Mouse (Mus musculus) liver, adult 2 months (tissue): ENCODE data around the gene P2rx6. TPM values are rescaled to one million over a fixed set of nuclear protein-coding genes. Genes with fewer than 3 reads are reported as not detected.

Experiments
- DNase-seq: peaks from one replicate; pipeline ENCODE4 v3.0.0-alpha.2; 2011; ENCODE audit warnings: low read depth, low spot score; ENCODE audit errors: extremely low read depth
- H3K27ac ChIP-seq: fragments of 200-500 bp; replicated peaks from 2 replicates; pipeline ENCODE4 v1.5.1; 2012; ENCODE audit warnings: low read depth, mild to moderate bottlenecking, control low read depth, inconsistent platforms, low read length; ENCODE audit not compliant: insufficient read depth
- H3K27me3 ChIP-seq: fragments of 200-500 bp; 2 replicates; pipeline ENCODE4 v1.6.1; 2012; ENCODE audit warnings: mild to moderate bottlenecking, moderate library complexity, low read length, inconsistent platforms; ENCODE audit not compliant: control insufficient read depth, insufficient read depth
- H3K36me3 ChIP-seq: fragments of 200-500 bp; 2 replicates; pipeline ENCODE4 v1.6.1; 2012; ENCODE audit warnings: low read length, inconsistent platforms; ENCODE audit not compliant: control insufficient read depth, insufficient read depth
- H3K4me1 ChIP-seq: fragments of 200-500 bp; 2 replicates; pipeline ENCODE4 v1.6.1; 2011; ENCODE audit warnings: low read length; ENCODE audit not compliant: control insufficient read depth, insufficient read depth
- H3K4me3 ChIP-seq: fragments of 200-500 bp; 2 replicates; pipeline ENCODE4 v1.5.1; 2011; ENCODE audit warnings: low read depth, mild to moderate bottlenecking, control low read depth, low read length, moderate library complexity; ENCODE audit not compliant: insufficient read depth
- H3K79me2 ChIP-seq: fragments of 200-500 bp; 2 replicates; pipeline ENCODE4 v1.6.1; 2012; ENCODE audit warnings: inconsistent platforms, mild to moderate bottlenecking, low read length, moderate library complexity; ENCODE audit not compliant: control insufficient read depth, insufficient read depth
- H3K9ac ChIP-seq: fragments of 200-500 bp; 2 replicates; pipeline ENCODE4 v1.6.1; 2012; ENCODE audit warnings: low read depth, mild to moderate bottlenecking, control low read depth, inconsistent platforms, low read length
- CTCF ChIP-seq: fragments of 200-500 bp; IDR thresholded peaks from 2 replicates; pipeline ENCODE4 v1.5.1; 2011; ENCODE audit warnings: low read depth, low read length, control low read depth
- POLR2A ChIP-seq: fragments of 200-500 bp; IDR thresholded peaks from 2 replicates; pipeline ENCODE4 v1.6.1; 2011; ENCODE audit warnings: low read length, control low read depth; ENCODE audit not compliant: insufficient read depth; ENCODE audit errors: extremely low read depth
- WGBS: fragments of 180-500 bp; shearing (Covaris S2); methylation state at CpG from one replicate; pipeline ENCODE4 v1.1.7; 2018; 5-methylcytosine and 5-hydroxymethylcytosine counted together
- polyA plus RNA-seq: library from polyadenylated mRNA; depleted of rRNA; stranded (reverse); fragments of >200 nt; gene quantifications from 2 replicates; pipeline ENCODE4 v1.2.3, GENCODE M21; 2012
- total RNA-seq: library from RNA; depleted of rRNA; stranded (reverse); fragments of >200 nt; gene quantifications from 2 replicates; pipeline ENCODE4 v1.2.3, GENCODE M21; 2014

The P2rx6 gene
- total and polyA plus RNA-seq, 2 experiments = under 0.01 TPM; not detected in 1

DNA sequence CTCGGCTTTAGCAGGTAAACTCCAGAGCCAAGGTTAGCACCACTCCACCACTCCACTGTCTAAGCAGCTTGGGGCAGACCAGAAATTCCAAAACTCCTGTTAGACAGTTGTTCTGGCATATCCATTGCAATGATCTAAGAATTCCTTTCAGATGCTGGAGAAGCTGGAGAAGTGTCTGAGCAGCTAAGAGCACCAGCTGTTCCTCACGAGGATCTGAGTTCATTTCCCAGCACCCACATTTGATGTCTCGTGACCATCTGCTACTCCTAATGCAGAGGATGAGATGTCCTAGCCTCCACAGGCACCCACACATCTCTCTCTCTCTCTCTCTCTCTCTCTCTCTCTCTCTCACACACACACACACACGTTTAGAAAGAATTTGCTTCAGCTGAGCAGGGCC lies 4.8 kb upstream of the P2rx6 start:
- DNase-seq = no peak
- 60% methylated on average over 4 of the region's 4 CpGs for WGBS
- TF ChIP-seq CTCF (no peak), POLR2A (no peak)
- Histone ChIP-seq H3K9ac (no peak overlapping the region), H3K4me3 (no peak overlapping the region), H3K27me3 (0 out of 2 replicates have a peak, but pooled peaks cover 2% of the 10 kb centered on the region), H3K4me1 (peaks cover 13% of the 10 kb centered on the region), H3K79me2 (no peaks in the 10 kb centered on the region), H3K27ac (no peak overlapping the region), H3K36me3 (no peaks in the 10 kb centered on the region)

DNA sequence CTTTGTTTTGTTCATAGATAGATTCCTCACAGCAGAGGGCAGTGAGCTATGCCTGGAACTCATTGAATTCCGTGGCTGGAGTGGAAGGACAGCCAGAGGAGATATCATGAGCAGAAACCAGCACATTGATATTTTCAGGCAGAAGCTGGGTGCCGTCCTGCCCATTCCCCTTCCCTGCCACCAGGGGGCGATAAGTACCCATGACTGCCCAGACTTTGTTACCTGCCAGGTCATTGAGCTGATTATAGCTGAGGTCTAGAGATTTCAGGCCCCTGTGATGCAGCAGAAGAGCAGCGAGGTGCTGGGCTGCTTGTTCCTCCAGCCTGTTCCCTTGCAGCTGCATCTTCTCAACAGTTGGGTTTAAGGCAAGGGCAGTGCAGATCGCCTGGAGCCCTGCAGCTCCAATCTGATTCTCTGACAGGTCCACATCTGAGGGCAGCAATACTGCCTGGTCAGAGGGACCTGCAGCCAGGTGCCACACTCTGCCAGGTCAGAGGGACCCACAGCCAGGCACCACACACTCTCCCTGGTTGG lies 3.7 kb upstream of the P2rx6 start:
- WGBS = 5% methylated on average over 5 of the region's 5 CpGs
- H3K9ac ChIP-seq = no peak overlapping the region
- H3K4me1 ChIP-seq = peaks cover 3% of the 10 kb centered on the region; the same call in 1 of the 2 replicates
- no peaks in the 10 kb centered on the region for H3K79me2 ChIP-seq
- H3K27me3 ChIP-seq = 0 out of 2 replicates have a peak, but pooled peaks cover 2% of the 10 kb centered on the region
- no peaks in the 10 kb centered on the region for H3K36me3 ChIP-seq
- H3K27ac ChIP-seq = no peak overlapping the region
- no peak for TF ChIP-seq POLR2A
- TF ChIP-seq CTCF = peak; percentile 99
- H3K4me3 ChIP-seq = no peak overlapping the region
- peak; percentile 33 for DNase-seq

DNA sequence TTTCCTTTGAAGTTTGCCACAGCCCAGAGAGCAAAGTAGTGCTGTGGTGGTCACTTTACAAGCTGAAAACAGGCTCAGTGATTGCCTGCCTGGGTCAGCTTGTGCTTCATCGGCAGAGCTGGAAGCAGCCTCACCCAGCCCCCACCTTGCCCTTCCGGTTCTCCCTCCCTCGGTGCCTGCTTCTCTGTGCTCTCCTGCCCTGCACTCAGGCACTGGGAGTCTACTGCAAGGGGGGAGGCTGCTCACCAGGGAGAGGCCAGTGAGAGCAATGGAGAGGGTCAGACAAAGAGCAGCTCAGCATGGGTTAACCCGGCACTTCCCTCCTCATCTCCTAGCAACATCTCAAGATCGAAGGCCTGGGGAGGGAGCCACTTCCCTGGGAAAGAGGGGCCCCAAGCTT lies 2.9 kb upstream of the P2rx6 start:
- 8% methylated on average over 5 of the region's 5 CpGs for WGBS
- no peaks in the 10 kb centered on the region for H3K79me2 ChIP-seq
- TF ChIP-seq POLR2A = no peak
- no peak overlapping the region for H3K27ac ChIP-seq
- no peaks in the 10 kb centered on the region for H3K4me1 ChIP-seq
- no peak for DNase-seq
- 0 out of 2 replicates have a peak, but pooled peaks cover 2% of the 10 kb centered on the region for H3K27me3 ChIP-seq
- H3K36me3 ChIP-seq = no peaks in the 10 kb centered on the region
- no peak overlapping the region for H3K4me3 ChIP-seq
- H3K9ac ChIP-seq = no peak overlapping the region

DNA sequence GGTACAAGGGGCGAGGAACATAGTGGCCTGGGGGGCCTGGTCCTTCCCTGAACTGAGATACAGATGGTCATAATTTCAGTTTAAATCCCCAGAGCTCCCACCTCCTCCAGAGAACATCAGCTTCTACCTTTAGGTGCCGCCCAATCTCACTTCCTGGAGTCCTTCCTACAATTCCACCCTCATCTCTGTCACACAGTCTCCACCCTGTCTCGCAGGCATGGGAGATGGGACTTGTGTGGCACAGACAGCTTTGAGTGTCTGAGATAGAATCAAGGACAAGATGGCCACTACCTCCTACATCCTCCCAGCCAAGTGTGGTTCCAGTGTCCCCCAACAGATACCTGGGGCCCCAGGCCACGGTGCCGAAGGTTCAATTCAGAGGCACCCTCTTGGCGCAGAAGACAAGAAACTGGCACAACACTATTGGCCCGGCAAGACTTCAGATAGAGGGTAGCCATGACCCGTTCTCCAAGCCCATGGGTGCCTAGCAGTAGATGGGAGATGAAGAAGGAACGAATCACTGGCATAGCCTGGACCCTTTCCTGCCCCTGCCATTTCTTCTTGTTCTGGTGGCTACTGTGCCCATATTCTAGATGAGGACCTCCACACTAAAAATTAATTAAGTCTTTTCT lies 2.2 kb upstream of the P2rx6 start:
- H3K9ac ChIP-seq = no peak overlapping the region
- 0 out of 2 replicates have a peak, but pooled peaks cover 2% of the 10 kb centered on the region for H3K27me3 ChIP-seq

DNA sequence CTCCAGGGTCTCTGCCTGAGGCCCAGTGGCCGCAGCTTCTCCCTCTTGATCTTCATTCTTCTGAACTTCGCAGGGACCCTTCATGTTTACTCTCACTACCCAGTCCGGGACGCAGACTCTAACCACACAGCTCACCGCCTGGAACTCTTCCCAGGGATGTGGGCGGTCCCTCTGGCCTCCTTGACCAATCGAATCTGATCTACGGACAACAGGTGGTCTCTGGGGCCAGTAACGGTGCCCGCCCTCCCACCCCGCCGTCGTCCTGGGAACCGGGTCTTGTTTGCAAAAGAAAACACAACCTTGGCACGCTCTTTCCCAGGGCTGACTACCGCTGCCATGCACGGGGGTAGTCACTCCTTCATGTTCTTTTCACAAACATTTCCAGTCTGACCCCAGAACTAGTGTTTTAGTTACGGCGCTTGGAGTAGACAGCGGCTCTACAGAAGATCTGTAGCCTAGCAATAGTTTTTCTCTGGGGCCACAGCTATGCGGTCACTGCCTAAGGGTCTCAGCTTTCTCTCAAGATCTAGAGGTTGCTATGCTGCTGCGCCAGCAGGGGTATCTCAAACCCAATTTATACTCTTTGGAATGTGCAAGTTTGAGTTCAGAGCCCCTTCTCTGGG lies 446 bp upstream of the P2rx6 start, which contains the start of gene Lrrc74b:
Gene Lrrc74b (minus strand): TSS at position 120 of the 623 bp plus-strand sequence.
- Histone ChIP-seq H3K27me3 (0 out of 2 replicates have a peak, but pooled peaks cover 2% of the 10 kb centered on the region), H3K79me2 (no peaks in the 10 kb centered on the region), H3K36me3 (no peaks in the 10 kb centered on the region), H3K4me1 (no peaks in the 10 kb centered on the region), H3K27ac (no peak within 1 kb of the TSS), H3K9ac (no peak within 1 kb of the TSS), H3K4me3 (no peak within 1 kb of the TSS)
- DNase-seq = no peak
- 11% methylated on average over 22 of the region's 22 CpGs for WGBS
- no peak for TF ChIP-seq POLR2A
- TF ChIP-seq CTCF = no peak

More for the DNA sequence above, 2.2 kb upstream of the P2rx6 start:
- Histone ChIP-seq H3K79me2 (no peaks in the 10 kb centered on the region), H3K4me1 (no peaks in the 10 kb centered on the region), H3K27ac (no peak overlapping the region), H3K36me3 (no peaks in the 10 kb centered on the region), H3K4me3 (no peak overlapping the region)
- 82% methylated on average over 9 of the region's 9 CpGs for WGBS
- no peak for DNase-seq
- no peak for TF ChIP-seq CTCF
- TF ChIP-seq POLR2A = no peak
